Mouse (Mus musculus) lung, embryonic 16.5 days (tissue): Measurements from ENCODE around the gene 2410004B18Rik. TPM values are rescaled to one million over a fixed set of nuclear protein-coding genes. Genes with fewer than 3 reads are reported as not detected.
"Not testable (repeated sequence)": the region's sequence is repeated elsewhere in the genome, so short reads cannot be mapped to it uniquely, and the experiment has no call there.

Experiments used
- ATAC-seq: fragments of 200-750 bp; cut with Nextera tagmentation; 2 replicates; pipeline ENCODE4 v1.8.0; 2017; ENCODE audit warnings: low read depth, mild to moderate bottlenecking, moderate library complexity
- H3K27ac ChIP-seq: fragments of 300-500 bp; sonication (generic); 2 replicates; pipeline ENCODE4 v1.5.1; 2014; ENCODE audit warnings: mild to moderate bottlenecking, control low read depth, low read length
- H3K27me3 ChIP-seq: fragments of 300-500 bp; sonication (generic); 2 replicates; pipeline ENCODE4 v1.6.1; 2014; ENCODE audit warnings: low read depth, low read length, mixed read lengths; ENCODE audit not compliant: control insufficient read depth, insufficient read depth
- H3K36me3 ChIP-seq: fragments of 300-500 bp; sonication (generic); 2 replicates; pipeline ENCODE4 v1.6.1; 2014; ENCODE audit warnings: low read length; ENCODE audit not compliant: control insufficient read depth, insufficient read depth
- H3K4me1 ChIP-seq: fragments of 300-500 bp; sonication (generic); replicated peaks from 2 replicates; pipeline ENCODE4 v1.6.1; 2014; ENCODE audit warnings: low read length, mixed read lengths; ENCODE audit not compliant: control insufficient read depth, insufficient read depth
- H3K4me2 ChIP-seq: fragments of 300-500 bp; sonication (generic); 2 replicates; pipeline ENCODE4 v1.6.1; 2014; ENCODE audit warnings: low read depth, low read length, control low read depth
- H3K4me3 ChIP-seq: fragments of 300-500 bp; sonication (generic); 2 replicates; pipeline ENCODE4 v1.5.1; 2014; ENCODE audit warnings: mild to moderate bottlenecking, low read length, control low read depth
- H3K9ac ChIP-seq: fragments of 300-500 bp; sonication (generic); 2 replicates; pipeline ENCODE4 v1.6.1; 2014; ENCODE audit warnings: low read length, control low read depth
- H3K9me3 ChIP-seq: fragments of 300-500 bp; sonication (generic); 2 replicates; pipeline ENCODE4 v1.6.1; 2016; ENCODE audit warnings: low read length; ENCODE audit not compliant: control insufficient read depth
- WGBS: fragments of 180-500 bp; shearing (Covaris S2); extraction: QIAGEN DNeasy Blood & Tissue Kit; methylation state at CpG from one replicate; pipeline ENCODE4 v1.1.7; 2014; 5-methylcytosine and 5-hydroxymethylcytosine counted together
- polyA plus RNA-seq: library from polyadenylated mRNA; unstranded; fragments of >200 nt; fragmentation: Nextera tagmentation; extraction: Ambion mirVana; gene quantifications from 2 replicates; pipeline ENCODE4 v1.2.1, GENCODE M21; 2015

The 2410004B18Rik gene
- polyA plus RNA-seq, 1 experiment from 2014 or later: 46.9 TPM

DNA sequence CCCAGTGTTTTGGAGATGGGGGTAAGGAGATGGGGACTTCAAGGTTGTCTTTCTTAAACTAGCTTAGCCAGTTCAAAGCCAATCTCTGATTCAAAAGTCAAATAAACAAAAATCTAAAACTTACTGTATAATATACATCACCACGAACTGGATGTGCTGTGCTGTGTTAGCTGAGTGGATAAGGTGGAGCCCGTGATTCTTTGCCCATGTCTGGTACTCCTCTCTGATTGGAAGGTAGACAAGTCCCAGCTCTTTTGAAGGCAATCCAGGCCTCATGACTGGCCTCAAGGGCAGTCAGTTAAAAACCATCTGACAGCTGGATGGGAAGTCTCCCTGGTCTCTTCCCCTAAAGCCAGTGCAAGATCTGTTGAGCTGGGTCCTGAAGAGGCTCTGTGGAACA, 15.6 kb downstream of the 2410004B18Rik start:
- Histone ChIP-seq H3K9me3 (peaks cover 3% of the 10 kb centered on the region; the same call in 1 of the 2 replicates), H3K27me3 (no peaks in the 10 kb centered on the region), H3K4me2 (no peak overlapping the region), H3K4me3 (no peak overlapping the region), H3K4me1 (peaks cover 3% of the 10 kb centered on the region; the same call in 1 of the 2 replicates), H3K36me3 (no peaks in the 10 kb centered on the region), H3K9ac (no peak overlapping the region), H3K27ac (no peak overlapping the region)
- 63% methylated on average over 2 of the region's 2 CpGs for WGBS
- no peak for ATAC-seq

DNA sequence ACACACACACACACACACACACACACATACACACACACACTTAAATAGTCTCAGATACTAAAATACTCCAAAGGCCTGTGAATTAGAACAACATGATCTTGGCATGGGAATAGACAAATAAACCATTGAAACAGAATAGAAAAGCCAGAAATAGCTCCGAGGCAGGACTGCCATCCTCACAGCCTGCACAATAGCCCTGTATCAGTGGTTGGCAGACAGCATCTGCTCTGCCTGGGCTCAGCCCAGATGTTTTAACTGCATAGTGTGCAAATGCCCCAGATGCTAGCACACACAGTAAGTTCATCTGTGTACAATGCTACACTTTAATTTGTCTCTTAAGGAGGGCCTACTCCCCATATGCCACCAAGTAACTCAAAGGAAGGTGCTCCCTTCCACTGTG, 22.0 kb downstream of the 2410004B18Rik start:
- no peak overlapping the region for H3K27ac ChIP-seq
- peaks cover 24% of the 10 kb centered on the region for H3K4me1 ChIP-seq
- WGBS: 66% methylated on average over 1 of the region's 1 CpGs
- H3K36me3 ChIP-seq: no peaks in the 10 kb centered on the region
- H3K9ac ChIP-seq: no peak overlapping the region
- no peak overlapping the region for H3K4me3 ChIP-seq
- H3K4me2 ChIP-seq: no peak overlapping the region
- H3K9me3 ChIP-seq: peaks cover 3% of the 10 kb centered on the region; the same call in 1 of the 2 replicates
- no peak for ATAC-seq
- H3K27me3 ChIP-seq: no peaks in the 10 kb centered on the region

DNA sequence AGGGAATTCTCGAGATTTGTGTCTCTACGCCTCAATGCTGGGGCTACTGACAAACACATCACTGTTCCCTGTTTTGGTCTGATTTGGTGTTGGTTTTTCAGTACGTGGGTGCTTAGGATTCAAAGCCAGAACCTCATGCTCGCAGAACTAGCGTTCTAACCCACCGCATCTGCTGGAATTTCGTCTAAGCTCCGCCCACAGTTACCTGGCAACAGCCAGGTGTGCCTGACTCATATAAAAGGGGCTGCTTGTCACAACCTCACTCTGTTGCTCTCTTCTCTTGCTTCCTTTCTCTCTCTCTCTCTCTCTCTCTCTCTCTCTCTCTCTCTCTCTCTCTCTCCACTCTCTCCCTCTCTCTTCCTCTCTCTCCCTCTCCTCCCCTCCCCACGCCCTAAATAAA, 24.6 kb downstream of the 2410004B18Rik start:
- Histone ChIP-seq H3K9me3 (peaks cover 3% of the 10 kb centered on the region; the same call in 1 of the 2 replicates), H3K4me2 (peak overlapping the region; percentile 39; the same call in 1 of the 2 replicates), H3K27me3 (no peaks in the 10 kb centered on the region), H3K4me3 (no peak overlapping the region), H3K36me3 (no peaks in the 10 kb centered on the region), H3K4me1 (peaks cover 30% of the 10 kb centered on the region), H3K9ac (no peak overlapping the region), H3K27ac (peak overlapping the region; percentile 97)
- ATAC-seq: no peak
- WGBS: 34% methylated on average over 9 of the region's 9 CpGs

DNA sequence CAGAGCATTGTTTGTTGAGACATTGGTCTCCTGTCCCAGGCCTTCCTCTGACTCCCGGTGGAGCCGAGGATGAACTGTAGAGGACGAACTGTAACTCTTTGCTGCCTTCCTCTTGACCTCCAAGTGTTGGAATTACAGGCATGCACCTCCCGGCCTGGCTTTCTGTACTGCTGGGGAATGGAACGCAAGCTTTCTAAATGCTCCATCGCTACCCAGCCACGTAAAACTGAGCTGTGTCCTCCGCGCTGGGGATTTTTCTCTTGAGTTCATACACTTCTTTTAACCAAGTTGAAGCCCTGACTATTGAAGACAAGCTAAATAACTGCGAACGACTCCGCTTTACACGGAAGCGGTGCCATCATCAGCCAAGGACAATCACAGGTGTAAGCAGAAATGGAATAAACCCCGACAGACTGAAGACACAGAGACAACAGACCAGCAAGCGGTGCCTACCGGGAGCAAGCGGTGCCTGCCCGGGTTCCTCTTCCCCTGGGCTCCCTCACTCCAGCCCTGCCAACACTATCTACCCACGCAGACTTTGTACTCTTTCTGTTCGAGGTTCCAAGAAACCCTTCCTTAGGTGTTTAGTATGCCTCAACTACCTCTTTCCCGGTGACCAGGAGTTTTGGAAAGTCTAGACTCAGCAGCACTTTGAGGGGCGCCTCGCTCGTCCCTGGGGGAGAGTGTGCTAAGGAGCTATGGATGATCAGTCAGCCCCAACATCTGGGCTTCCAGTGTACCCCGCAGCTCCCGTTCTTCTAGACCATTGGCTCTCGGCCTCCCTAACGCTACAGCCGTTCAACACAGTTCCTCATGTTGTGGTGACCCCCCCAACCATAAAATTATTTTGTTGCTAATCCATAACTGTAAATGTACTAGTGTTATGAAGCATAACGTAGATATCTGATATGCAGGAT, 25.5 kb downstream of the 2410004B18Rik start:
- Histone ChIP-seq H3K4me1 (peaks cover 30% of the 10 kb centered on the region), H3K4me2 (peak overlapping the region; percentile 39), H3K4me3 (no peak overlapping the region), H3K9me3 (no peaks in the 10 kb centered on the region; the same call in 1 of the 2 replicates), H3K36me3 (no peaks in the 10 kb centered on the region), H3K27ac (peak overlapping the region; percentile 97), H3K9ac (peak overlapping the region; percentile 43), H3K27me3 (no peaks in the 10 kb centered on the region)
- WGBS: 19% methylated on average over 31 of the region's 31 CpGs
- peak; percentile 27; the same call in 1 of the 2 replicates for ATAC-seq

DNA sequence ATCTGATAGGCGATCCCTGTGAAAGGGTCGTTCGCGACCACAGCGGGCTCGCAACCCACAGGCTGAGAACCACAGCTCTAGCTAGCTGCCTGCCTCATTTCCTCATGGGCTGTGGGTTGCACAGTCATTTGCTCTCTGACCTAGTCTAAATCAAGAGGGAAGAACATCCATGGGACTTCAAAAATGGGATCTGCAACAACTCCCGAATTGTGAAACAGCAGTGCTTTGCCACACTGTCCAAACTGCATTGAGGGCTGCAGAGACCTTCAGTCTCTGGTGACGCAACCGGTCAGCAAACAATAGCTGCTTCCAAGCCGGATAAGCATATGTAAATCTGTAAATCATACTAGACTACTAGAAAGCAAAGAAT, 26.2 kb downstream of the 2410004B18Rik start:
- Histone ChIP-seq H3K9me3 (no peaks in the 10 kb centered on the region), H3K4me2 (peak overlapping the region; percentile 39), H3K36me3 (no peaks in the 10 kb centered on the region), H3K4me3 (0 out of 2 replicates have a peak overlapping the region, but pooled peaks have one; percentile 6), H3K9ac (peak overlapping the region; percentile 43; the same call in 1 of the 2 replicates), H3K4me1 (peaks cover 31% of the 10 kb centered on the region), H3K27ac (peak overlapping the region; percentile 97), H3K27me3 (no peaks in the 10 kb centered on the region)
- WGBS: 25% methylated on average over 10 of the region's 10 CpGs
- ATAC-seq: peak; percentile 89

GRCm38 (mm10) chr3:145964473-145964872, 26.7 kb downstream of the 2410004B18Rik start:
- Histone ChIP-seq H3K4me1 (peaks cover 36% of the 10 kb centered on the region), H3K27ac (peak overlapping the region; percentile 97), H3K9ac (no peak overlapping the region), H3K36me3 (no peaks in the 10 kb centered on the region), H3K9me3 (no peaks in the 10 kb centered on the region), H3K4me3 (no peak overlapping the region; the same call in 1 of the 2 replicates), H3K4me2 (peak overlapping the region; percentile 39), H3K27me3 (no peaks in the 10 kb centered on the region)
- peak; percentile 89 for ATAC-seq
- 6% methylated on average over 10 of the region's 10 CpGs for WGBS

GRCm38 (mm10) chr3:145965583-145965982, 27.8 kb downstream of the 2410004B18Rik start:
- not testable (repeated sequence) for H3K9me3 ChIP-seq, H3K4me2 ChIP-seq, H3K9ac ChIP-seq, H3K4me3 ChIP-seq, ATAC-seq, H3K36me3 ChIP-seq, H3K27me3 ChIP-seq
- peak overlapping the region; percentile 97 for H3K27ac ChIP-seq
- 69% methylated on average over 3 of the region's 3 CpGs for WGBS
- peaks cover 42% of the 10 kb centered on the region for H3K4me1 ChIP-seq

DNA sequence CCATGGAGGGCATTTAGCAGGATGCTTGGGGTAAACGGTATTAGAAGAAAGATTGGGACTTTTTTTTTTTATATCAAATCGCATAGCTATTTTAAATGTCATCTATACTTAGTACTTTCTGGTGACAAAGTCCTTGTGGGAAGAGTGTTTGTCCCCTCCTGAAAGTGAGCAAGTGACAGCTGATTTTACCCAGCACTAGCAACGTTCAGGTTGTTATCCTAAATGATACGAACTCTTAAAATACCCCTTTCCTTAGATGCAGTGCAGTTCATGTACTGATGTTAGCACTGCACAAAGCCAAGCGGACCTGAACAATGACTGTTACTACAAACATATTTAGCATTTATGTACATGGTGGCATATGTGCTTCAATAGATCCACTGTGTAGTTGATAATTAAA, 29.0 kb downstream of the 2410004B18Rik start:
- 83% methylated on average over 5 of the region's 5 CpGs for WGBS
- Histone ChIP-seq H3K36me3 (no peaks in the 10 kb centered on the region), H3K27me3 (no peaks in the 10 kb centered on the region), H3K27ac (no peak overlapping the region), H3K9me3 (no peaks in the 10 kb centered on the region), H3K4me3 (no peak overlapping the region), H3K9ac (no peak overlapping the region), H3K4me2 (no peak overlapping the region), H3K4me1 (peaks cover 43% of the 10 kb centered on the region)
- ATAC-seq: no peak

- peak overlapping the region; percentile 27; the same call in 1 of the 2 replicates for H3K27ac ChIP-seq
- H3K4me2 ChIP-seq: peak overlapping the region; percentile 31; the same call in 1 of the 2 replicates
- no peak for ATAC-seq
These were observed 31.3 kb downstream of the 2410004B18Rik start for GRCm38 (mm10) chr3:145969031-145969501.

More at GRCm38 (mm10) chr3:145969031-145969501, 31.3 kb downstream of the 2410004B18Rik start:
- peaks cover 2% of the 10 kb centered on the region; the same call in 1 of the 2 replicates for H3K9me3 ChIP-seq
- H3K9ac ChIP-seq: no peak overlapping the region
- WGBS: 37% methylated on average over 14 of the region's 14 CpGs
- H3K27me3 ChIP-seq: no peaks in the 10 kb centered on the region
- H3K36me3 ChIP-seq: no peaks in the 10 kb centered on the region
- peaks cover 27% of the 10 kb centered on the region for H3K4me1 ChIP-seq
- no peak overlapping the region; the same call in 1 of the 2 replicates for H3K4me3 ChIP-seq
